Mouse (Mus musculus): ENCODE measurements around the gene Retreg3.
"Not testable (repeated sequence)": the region's sequence is repeated elsewhere in the genome, so short reads cannot be mapped to it uniquely, and the experiment has no call there.

The Retreg3 gene

DNA sequence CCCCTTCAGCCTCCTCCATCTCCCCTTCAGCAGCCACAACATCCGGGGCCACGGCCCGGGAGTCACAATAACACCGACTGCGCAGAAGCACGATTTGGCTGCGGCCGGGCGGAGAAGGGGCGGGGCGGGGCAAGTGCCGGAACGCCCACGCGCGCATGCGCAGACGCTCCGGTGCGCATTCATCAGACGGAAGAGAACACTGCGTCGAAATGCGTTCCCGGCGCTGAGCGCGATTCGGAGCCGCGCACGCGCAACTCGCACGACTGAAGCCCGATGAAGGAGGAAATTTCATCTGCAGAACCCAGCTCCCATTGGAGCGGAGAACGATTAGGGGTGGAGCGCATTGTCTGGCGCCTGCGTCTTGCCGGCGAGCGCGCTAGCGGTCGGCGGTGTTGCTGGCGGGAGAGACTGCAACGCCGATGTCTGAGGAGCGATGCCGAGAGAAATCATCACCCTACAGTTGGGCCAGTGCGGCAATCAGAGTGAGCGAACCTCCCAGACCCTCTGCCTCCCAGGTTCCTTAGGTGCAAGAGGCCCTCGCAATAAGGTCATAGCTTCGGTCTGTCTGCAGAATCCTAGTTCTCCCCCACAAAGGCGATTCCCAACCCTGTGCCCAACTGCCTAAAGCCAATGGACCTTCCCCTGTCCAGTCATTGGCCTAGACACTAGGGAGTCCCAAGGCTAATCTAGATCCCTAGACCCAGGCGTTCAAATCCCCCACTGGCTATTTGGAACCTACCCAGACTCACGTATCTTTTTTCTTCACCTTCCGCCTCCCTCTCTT lies at the start of gene Retreg3, which contains the start of gene Tubg1:
Gene Retreg3 (minus strand): TSS at position 133 of the 784 bp plus-strand sequence.
Gene Tubg1 (plus strand): TSS at position 178 of the 784 bp plus-strand sequence.
- DNase-seq (ENCODE audit: low spot score in 2 of 2) = peak; percentile 98 to 99

DNA sequence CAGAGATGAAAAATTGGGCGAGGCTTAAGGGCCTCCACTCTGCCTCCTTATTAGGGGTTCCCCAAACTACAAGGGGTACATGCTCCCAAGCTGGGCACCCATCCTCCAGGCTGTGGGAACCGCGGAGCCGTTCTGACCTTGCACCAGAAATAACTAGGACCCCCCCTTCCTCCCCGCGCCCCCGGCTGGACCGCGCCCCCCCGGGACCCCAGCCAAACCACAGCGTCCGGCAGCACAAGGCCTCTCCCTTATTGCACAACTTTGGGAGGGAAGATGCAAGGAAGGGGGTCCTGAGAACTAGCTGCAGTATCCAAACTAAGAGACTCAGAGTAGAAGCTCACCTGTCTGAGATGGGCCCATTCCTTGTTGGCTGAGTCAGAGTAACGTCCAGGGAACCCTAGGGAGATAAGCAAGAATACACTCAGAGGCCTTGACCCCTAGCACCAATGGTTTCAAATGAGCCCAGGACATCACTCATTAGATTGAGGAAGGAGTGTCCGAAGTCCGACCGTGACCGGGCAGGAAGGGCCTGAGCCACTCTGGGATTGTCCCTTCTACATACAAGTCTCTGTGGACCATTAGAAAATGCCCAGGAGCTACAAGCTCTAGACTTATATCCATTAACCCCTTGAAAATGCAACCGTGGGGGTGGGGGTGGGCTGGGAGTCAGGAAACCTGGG lies 48.7 kb upstream of the Retreg3 start:
- DNase-seq (ENCODE audit: low spot score in 2 of 2) = no peak

DNA sequence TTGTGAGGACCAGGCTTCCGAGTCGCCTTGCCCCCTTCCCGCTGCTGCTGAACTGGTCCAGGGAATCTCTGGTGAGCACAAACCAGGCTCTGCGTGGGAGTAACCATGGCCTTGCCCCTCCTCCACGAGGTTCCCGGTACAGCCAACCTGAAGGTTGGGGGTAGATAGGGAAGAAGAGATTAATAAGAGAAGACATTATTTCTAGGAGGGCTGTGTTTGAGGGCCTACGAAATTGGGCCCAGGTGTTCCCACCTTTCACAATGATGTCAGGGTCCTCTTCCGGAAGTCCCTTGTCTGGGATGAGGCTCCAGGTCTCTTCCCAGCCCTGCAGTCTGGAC lies 48.2 kb upstream of the Retreg3 start:
- no peak for DNase-seq (ENCODE audit: low spot score in 2 of 2)

DNA sequence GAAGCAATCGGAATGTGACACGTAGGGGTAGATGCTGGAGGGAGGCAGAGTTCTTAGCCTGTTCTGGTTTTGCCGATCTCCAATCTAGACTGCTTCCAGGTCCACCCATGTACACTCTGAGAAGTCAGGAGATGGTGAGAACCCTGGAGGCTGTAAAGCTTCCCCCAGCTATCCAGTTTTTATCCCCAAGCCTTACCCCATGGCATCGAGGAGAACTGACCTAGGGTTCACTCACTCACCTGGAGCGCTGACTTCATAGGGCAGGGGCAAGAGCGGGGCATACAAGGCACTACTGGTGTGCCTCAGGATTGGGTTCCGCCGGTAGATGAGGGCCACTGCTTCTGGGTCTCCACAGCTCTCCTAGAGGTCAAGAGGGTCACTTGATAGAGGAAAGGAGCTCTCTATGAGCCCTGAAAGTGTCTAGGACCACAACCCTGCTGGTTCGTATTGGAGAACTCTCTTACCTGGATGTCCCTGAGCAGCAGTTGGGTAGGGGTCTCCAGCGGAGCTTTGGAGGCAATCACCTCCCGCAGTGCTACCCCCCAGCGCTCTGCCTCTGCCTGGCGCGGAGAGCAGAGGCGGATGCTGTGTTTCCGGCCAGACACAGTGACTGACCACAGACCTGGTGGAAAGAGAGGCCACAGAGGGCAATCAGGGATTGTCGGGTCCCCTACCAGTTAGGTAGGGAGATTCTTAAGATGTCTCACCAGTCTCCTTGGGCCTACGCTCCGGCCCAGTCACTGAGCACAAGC lies 47.7 kb upstream of the Retreg3 start:
- no peak for DNase-seq (ENCODE audit: low spot score in 2 of 2)

DNA sequence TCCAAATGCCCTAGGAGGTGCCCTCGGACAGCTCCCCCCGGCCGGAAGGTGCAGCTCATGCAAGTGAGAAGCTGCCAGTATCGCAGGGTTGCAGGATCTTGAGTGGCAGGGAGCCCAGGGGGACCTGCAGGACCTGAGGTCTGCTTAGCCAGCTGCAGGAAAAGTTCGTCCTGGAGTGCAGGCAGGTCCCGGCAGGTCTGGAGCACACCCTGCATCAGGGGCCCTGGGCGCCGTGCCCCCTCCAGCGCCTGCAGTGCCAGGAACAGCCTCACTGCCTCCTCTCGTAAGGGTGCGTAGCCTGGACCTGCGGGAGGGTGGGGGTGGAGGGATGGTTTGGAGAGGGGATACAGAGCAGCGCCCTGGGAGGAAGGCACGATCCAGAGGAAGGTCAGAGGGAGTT lies 46.7 kb upstream of the Retreg3 start:
- DNase-seq (ENCODE audit: low spot score in 2 of 2) = no peak

DNA sequence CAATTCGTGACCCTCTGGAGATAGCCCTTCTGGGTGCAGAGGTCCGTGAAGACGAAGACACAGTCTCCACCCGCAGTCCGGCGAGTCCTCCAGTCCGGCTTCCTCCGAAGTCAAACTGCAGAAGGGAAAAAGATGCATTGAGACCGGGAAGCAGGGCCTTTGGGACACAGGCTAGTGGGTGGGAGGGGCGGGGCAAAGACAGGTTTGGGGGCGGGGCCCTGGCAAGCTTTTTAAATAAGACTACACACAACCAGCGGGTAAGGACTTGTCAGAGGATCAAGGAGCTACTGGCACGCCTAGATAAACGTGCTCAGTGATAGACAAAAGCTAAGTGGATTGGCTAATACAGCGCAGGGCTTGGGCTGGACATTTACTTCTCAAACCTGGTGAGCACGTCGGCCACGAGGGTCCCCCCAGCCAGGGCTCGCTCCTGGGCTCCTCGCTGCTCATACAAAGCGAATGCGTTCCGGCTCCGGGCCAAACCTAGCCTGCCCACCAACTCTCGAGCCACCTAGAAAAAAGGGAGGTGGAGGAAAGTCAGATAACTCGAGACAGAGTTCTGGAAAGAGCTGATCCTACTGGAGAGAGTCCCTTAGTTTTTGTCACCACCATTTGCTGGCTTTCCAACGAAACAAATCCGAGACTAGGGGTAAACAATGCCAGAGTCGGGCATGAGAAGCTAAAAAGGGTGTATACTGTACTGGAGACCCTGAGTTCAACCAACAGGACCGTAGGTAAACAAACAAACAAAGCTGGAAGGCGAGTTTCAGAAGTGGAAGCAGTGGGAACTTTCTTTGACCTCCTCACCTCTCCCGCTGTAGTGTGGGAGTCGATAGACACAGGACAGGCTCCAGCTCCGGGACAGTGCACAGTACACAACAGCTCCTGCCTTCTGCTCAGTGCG lies 45.2 kb upstream of the Retreg3 start:
- no peak for DNase-seq (ENCODE audit: low spot score in 2 of 2)

DNA sequence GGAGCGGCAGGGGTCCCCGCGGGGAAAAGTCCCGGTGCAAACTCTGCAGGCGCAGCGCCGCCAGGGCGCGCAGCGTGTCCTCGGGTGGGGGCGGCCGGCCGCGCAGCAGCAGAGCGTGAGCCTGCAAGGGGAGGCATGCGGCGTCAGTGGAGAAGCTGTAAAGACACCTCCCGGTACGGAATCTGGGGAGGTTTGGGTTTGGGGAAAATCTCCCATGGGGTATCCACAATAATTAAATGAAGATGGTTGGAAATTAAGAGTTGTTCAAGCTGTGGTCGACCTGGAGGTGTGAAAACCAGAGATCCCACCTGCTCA lies 44.6 kb upstream of the Retreg3 start:
- no peak for DNase-seq (ENCODE audit: low spot score in 2 of 2)

DNA sequence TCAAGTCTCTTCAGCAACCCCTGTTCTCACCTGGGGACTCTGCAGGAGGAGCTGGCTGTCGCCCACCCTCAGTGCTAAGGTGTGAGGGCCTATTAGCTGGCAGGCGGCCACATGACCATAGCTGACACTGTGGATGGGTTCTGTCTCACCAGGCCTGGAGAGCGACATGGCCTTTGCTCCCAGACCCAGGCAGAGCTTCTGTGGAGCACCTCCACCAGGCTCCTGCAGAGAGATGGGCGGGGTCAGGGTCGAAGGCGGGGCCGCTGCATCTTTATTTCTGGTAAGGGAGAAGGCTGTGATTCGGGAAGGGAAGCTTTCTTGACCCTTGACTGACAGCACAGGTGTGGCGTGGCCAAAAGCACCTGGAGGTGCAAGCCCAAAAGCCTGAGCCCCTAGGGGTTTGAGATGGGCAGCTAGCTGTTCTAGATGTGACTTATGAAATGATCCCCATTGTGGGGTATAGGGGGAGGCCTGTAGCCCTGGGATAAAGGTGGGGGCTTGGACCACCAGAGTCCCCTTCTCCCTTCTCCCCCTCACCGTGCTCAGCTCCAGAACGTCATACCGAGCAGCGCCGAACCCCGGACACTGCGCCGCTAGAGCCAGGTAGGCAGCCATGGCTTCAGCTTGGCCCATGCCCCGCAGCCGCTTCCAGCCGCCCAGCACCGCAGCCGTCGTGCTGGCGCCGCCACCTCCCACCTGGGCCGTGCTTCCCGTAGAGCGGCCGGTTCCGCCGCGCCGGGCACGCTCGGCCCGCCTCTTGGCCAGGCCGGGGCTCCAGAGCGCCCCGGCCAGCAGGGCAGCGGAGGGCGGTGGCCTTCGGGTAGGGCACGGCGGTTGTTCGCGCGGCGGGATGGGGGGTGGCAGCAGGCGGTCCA lies 44.0 kb upstream of the Retreg3 start:
- no peak for DNase-seq (ENCODE audit: low spot score in 2 of 2)

DNA sequence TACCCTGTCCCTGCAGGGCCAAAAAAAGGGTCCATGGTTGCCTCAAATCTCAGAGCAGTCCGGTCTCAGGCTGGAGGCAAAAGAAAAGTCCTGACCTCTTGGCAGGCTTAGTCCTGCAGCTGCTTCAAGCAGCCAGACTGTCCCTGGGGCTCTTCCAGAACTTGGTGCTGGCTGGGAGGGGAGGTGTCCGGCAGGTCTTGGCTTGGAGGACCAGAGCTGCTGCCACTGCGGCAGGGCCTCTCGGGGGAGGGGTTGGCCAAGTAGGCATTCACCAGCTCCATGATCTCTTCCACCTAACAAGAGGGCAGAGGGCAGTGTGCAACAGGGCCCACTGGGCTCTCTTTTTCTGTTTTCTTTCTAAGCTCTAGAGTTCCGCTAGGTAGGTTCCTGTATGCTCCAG lies 43.1 kb upstream of the Retreg3 start:
- DNase-seq (ENCODE audit: low spot score in 2 of 2) = no peak

DNA sequence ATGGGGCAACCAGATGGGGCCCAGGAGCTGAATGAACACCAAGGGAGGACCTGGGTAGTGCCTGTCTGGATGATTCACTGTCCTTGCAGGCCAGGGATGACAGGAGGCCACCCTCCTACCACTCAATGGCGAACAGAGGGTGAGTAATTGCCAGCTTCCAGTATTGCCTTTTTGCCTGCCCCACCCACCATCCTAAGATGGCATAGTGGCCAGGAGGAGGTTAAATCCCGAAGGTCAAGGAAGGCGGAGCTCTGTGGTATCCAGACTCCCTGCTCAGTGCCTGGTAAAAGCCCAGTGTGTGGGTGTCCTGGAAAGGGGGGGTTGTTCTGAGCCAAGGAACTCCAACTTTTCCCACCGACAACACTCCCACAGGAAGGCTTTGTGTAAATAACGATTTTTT lies 42.6 kb upstream of the Retreg3 start:
- DNase-seq (ENCODE audit: low spot score in 2 of 2) = no peak

DNA sequence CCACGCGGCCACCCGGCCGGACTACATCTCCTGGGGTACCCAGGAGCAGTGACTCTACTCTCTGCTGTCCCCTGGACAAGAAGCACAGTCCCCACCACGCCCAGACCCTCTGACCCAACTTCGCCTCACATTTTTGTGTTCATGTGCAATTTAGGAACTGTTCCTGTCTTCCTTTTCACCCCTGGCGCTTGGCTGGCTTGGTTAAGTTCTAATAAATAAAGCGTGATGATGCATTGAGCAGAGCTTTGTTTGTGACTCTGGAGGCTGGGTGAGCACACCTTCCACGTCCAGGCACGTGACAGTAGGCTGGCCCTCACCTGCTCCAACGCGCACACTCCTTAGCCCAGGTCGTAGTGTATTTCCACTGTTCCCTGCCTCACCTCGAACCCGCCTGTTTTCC lies 41.9 kb upstream of the Retreg3 start:
- DNase-seq (ENCODE audit: low spot score in 2 of 2) = no peak

DNA sequence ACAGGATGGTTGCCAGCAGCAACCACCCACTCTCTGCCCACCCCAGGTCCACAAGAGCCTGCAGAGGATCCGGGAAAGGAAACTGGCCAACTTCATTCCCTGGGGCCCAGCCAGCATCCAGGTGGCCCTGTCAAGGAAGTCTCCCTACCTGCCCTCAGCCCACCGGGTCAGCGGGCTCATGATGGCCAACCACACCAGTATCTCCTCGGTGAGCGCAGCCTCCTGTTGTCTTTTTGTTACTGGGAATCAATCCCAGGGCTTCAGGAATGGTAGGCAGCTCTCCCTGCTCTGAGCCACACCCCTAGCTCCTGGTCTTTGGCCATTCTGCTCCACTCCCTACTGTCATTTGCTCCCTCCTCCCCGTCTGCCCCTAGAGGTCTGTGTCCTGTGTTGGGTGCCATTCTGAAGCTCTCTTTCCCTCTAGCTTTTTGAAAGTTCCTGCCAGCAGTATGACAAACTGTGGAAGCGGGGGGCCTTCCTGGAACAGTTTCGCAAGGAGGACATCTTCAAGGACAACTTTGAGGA lies 41.4 kb upstream of the Retreg3 start:
- not testable (repeated sequence) for DNase-seq (ENCODE audit: low spot score in 2 of 2)

DNA sequence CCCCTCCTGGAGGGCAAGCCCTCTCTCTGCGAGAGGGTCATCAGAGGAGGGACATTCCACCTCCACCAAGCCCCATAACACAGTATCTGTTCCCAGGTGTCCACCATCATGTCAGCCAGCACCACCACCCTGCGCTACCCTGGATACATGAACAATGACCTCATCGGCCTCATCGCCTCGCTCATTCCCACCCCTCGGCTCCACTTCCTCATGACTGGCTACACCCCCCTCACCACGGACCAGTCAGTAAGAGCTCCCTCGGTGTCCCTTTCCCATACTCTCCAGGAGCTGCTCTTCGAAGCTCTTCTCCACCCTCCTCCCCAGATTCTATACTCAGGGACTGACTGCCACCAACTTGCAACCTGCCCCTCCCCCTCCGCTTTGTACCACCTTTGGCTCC lies 40.5 kb upstream of the Retreg3 start:
- not testable (repeated sequence) for DNase-seq (ENCODE audit: low spot score in 2 of 2)

DNA sequence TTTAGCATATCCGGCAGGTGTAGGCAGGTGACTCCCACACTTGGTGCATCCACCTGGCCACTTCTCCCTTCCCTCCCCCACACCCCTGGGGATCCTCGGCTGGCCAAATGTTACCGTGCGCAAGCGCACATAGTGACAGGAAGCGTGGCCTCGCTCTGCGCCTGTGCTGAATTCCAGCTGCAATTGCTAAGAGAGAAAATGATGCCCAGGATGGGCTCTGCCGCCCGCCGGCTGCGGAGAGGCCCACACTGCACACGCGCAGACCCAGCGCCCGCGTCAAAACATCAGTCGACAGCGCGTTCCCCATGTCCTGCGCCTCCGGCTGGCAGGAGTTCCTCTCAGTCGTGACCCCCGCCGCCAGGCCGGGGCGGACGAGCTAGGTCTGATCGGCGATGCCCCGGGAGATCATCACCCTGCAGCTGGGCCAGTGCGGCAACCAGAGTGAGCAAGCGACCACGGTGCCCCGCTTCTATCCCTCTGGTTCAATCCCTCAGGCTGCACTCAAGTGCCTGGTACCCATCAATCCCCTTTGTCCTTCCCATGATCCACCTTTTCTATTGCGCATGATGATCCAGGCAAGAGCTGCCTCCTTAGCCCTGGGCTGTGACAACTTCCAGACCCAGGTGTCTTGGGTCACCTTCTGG lies 36.2 kb upstream of the Retreg3 start, which contains the start of gene Tubg2:
Gene Tubg2 (plus strand): TSS at position 180 of the 644 bp plus-strand sequence.
- peak; percentile 52 to 68 for DNase-seq (ENCODE audit: low spot score in 2 of 2)

DNA sequence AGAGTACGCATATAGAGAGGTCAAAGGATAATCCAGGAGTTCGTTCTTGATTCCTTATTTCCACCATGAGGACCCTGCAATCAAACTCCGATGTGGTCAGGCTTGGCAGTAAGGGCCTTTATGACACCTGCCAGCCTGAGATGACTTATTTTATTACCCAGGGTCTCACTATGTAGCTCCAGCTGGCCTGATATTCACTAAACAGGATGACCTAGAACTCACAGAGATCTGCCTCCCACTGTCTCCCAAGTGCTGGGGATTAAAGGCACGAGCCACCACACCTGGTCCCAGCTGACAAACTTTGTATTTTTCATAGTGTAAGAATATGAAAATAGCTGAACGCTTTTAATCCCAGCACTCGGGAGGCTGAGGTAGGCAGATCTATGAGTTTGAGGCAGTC lies 35.5 kb upstream of the Retreg3 start:
- no peak for DNase-seq (ENCODE audit: low spot score in 2 of 2)

DNA sequence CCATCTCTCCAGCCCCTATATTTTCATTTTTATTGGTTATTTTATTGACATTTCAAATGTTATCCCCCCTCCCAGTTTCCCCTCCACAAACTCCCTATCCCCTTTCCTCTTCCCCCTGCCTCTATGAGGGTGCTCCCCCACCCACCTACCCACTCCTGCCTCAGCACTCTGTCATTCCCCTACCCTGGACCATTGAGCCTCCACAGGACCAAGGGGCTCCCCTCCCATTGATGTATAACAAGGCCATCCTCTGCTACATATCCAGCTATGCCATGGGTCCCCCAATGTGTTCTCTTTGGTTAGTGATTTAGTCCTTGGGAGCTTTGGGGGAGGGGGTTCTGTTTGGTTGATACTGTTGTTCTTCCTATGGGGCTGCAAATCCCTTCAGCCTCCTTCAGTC lies 35.0 kb upstream of the Retreg3 start:
- no peak for DNase-seq (ENCODE audit: low spot score in 2 of 2)

DNA sequence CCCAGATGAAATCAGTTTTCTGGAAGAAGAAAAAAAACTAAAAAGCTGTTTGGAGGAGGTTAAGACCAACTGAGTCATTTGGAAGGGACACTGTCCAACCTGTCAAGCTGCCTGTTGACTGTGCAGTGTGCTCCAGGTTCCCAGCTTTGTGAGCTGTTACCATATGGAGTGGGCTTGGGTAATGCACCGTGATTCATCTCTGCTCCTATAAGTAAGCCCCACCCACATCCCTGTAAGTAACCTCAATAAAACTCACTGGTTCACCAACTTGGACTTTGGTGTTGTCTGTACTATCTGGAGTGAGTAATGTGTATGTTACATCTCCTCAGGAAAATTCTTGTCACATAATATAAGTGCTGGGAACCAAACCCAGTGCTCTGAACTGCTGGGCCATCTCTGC lies 33.1 kb upstream of the Retreg3 start:
- no peak for DNase-seq (ENCODE audit: low spot score in 2 of 2)

DNA sequence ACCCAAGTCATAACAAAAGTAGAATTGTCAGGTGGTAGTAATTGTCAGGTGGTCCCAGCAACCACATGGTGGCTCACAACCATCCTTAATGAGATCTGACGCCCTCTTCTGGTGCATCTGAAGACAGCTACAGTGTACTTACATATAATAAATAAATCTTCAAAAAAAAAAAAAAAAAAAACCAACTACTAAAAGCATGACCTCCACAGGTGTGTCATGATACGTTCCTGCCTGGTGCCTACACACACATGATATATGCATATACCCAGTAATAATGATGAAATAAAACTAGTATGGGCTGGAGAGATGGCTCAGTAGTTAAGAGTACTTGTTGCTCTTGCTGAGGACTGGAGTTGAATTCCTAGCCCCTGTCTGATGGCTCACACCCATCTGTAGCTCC lies 31.4 kb upstream of the Retreg3 start:
- no peak for DNase-seq (ENCODE audit: low spot score in 2 of 2)

DNA sequence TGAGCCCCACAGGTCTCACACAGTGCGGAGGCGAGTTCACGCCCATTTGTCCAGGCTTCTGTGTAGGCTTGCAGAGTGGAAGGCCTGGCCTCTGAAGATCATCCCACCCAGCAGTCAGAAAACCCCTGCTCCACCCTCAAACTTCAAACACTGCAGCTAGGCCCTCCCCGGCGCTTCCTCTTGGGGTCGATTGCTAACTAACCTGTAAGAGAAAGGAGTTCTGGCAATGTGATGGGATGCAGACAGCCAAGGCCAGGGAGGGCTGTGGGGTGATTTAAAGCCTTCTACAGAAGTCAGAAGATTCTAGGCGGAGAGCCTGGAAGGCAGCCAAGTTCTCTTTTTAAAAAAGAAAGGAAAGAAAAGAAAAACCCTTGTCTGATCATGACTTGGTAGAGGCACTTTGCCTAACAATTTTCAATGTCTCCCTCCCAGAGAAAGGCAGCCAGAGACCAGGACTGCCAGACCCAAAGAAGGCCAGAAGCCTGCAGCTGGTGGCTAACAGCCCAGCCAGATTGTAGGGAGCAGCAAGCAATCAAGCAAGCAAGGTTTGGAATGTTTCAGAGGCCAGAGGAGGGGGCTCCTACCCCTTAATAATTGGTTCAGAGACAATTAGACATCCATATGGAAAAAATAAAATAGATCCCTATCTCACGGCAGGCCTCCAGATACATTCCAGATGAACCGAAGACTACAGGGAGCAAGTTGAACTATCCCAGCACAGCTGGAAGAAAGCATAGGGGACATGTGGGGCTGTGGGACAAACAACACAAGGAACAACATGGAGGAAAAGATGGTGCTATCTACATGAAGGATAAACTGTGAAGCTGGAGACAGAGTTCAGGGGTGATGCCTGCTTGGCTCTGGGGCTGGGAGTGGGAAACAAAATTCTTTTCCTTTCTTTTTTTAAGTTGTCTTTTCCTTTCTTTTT lies 29.7 kb upstream of the Retreg3 start:
- no peak for DNase-seq (ENCODE audit: low spot score in 2 of 2)
